ENCODE assay signal across 9 mouse cellular contexts in the genomic region with DNA sequence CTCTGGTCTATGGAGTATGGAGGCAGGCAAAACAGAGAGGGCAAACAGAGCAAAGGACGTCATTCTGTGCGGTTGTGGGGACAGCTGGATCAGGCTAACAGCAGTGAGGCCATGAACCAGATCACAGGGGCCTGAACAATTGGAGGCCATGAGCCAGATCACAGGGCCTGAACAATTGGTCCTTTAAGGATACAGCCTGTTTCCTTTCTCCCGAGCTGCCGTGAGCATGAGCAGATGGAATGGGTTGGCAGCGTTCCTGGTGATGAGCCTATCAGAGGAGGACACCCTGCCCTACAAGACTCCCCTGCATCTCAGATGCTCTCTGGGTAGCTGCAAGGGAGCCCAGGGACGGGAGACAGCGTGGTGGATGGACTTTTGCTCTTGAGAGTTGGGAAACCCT. TPM values are rescaled to one million over a fixed set of nuclear protein-coding genes. Genes with fewer than 3 reads are reported as not detected.
DNase-seq lines count a peak whose midpoint lies in the region; ATAC-seq and TF ChIP-seq lines count a peak whose summit lies in the region.
"Had no signal": no experiment of that assay in that cellular context is flagged by ENCODE, and none has a peak within 500 bp of the region (broad histone marks: within the 10 kb centered on the region; RNA-seq: fewer than 3 reads in every experiment).

No protein-coding gene starts in this region.

- WGBS in liver, embryonic 12.5 days (ENCODE audit: insufficient replicate concordance), result 80% methylated on average over 7 of the region's 7 CpGs
- 80% methylated on average over 7 of the region's 7 CpGs for WGBS in embryonic facial prominence, embryonic 15.5 days
- 69% methylated on average over 7 of the region's 7 CpGs for WGBS in heart, postnatal 0 days
- 63% methylated on average over 7 of the region's 7 CpGs for WGBS in macrophage (ENCODE audit: missing documents)

- peaks cover 10% of the 10 kb centered on the region; the same call in 1 of the 2 replicates for H3K27me3 ChIP-seq in liver, embryonic 12.5 days (replicated peaks)
- no peaks in the 10 kb centered on the region for H3K27me3 ChIP-seq in embryonic facial prominence, embryonic 15.5 days
- H3K27me3 ChIP-seq in heart, postnatal 0 days (ENCODE audit: control insufficient read depth, insufficient read depth, low read length), result no peaks in the 10 kb centered on the region

- 0 out of 2 replicates have a peak, but pooled peaks cover 10% of the 10 kb centered on the region for H3K4me1 ChIP-seq in liver, embryonic 12.5 days
- peaks cover 9% of the 10 kb centered on the region for H3K4me1 ChIP-seq in embryonic facial prominence, embryonic 15.5 days
- peaks cover 21% of the 10 kb centered on the region for H3K4me1 ChIP-seq in heart, postnatal 0 days (ENCODE audit: control insufficient read depth, insufficient read depth)

- DNase-seq in liver, result no peak
- DNase-seq in heart, postnatal 0 days (ENCODE audit: low spot score), result peak; percentile 25
- peak; percentile 36 to 57 for DNase-seq in layer of hippocampus, postnatal 14 days (ENCODE audit: low spot score in 2 of 2)
- DNase-seq in yolk sac, embryonic 10.5 days (ENCODE audit: low spot score), result no peak
- DNase-seq in natural killer cell, adult 2 months (ENCODE audit: low spot score in 2 of 2), result no peak

- peaks cover 52% of the 10 kb centered on the region for H3K79me2 ChIP-seq in macrophage (ENCODE audit: inconsistent target)

- no peak for TF ChIP-seq EP300 in heart, postnatal 0 days (IDR thresholded peaks at IDR 0.05; ENCODE audit: low read depth)

- no peaks in the 10 kb centered on the region for H3K9me3 ChIP-seq in liver, embryonic 12.5 days (replicated peaks)
- H3K9me3 ChIP-seq in embryonic facial prominence, embryonic 15.5 days (replicated peaks), result no peaks in the 10 kb centered on the region
- H3K9me3 ChIP-seq in heart, postnatal 0 days (replicated peaks; ENCODE audit: control insufficient read depth, low read length), result no peaks in the 10 kb centered on the region

- no peak overlapping the region for H3K27ac ChIP-seq in liver, embryonic 12.5 days
- no peak overlapping the region for H3K27ac ChIP-seq in embryonic facial prominence, embryonic 15.5 days (replicated peaks)
- H3K27ac ChIP-seq in heart, postnatal 0 days (ENCODE audit: low read depth), result peak overlapping the region; percentile 89
- peak overlapping the region; percentile 88 for H3K27ac ChIP-seq in macrophage

- H3K4me3 ChIP-seq in liver, embryonic 12.5 days, result peak overlapping the region; percentile 24; the same call in 1 of the 2 replicates
- H3K4me3 ChIP-seq in embryonic facial prominence, embryonic 15.5 days (replicated peaks), result no peak overlapping the region
- peak overlapping the region; percentile 54 for H3K4me3 ChIP-seq in heart, postnatal 0 days (ENCODE audit: low read depth, low read length)
- peak overlapping the region; percentile 98 for H3K4me3 ChIP-seq in macrophage (ENCODE audit: inconsistent target)

- no peak overlapping the region for H3K9ac ChIP-seq in liver, embryonic 12.5 days
- H3K9ac ChIP-seq in embryonic facial prominence, embryonic 15.5 days, result no peak overlapping the region
- peak overlapping the region; percentile 48 for H3K9ac ChIP-seq in heart, postnatal 0 days (replicated peaks; ENCODE audit: low read depth, low read length)

- no peak for ATAC-seq in liver, embryonic 12.5 days
- no peak for ATAC-seq in embryonic facial prominence, embryonic 15.5 days (ENCODE audit: insufficient number of reproducible peaks, low FRiP score, low TSS enrichment, low read depth)
- peak; percentile 59; the same call in 1 of the 2 replicates for ATAC-seq in heart, postnatal 0 days (ENCODE audit: insufficient read depth, low read depth)

- TF ChIP-seq CTCF in heart, postnatal 0 days (IDR thresholded peaks at IDR 0.05; ENCODE audit: low read depth), result no peak

- H3K4me2 ChIP-seq in liver, embryonic 12.5 days, result peak overlapping the region; percentile 37
- H3K4me2 ChIP-seq in embryonic facial prominence, embryonic 15.5 days (replicated peaks), result peak overlapping the region; percentile 31
- H3K4me2 ChIP-seq in heart, postnatal 0 days (ENCODE audit: low read depth, low read length), result peak overlapping the region; percentile 64

- no peaks in the 10 kb centered on the region for H3K36me3 ChIP-seq in liver, embryonic 12.5 days
- H3K36me3 ChIP-seq in embryonic facial prominence, embryonic 15.5 days, result no peaks in the 10 kb centered on the region
- H3K36me3 ChIP-seq in heart, postnatal 0 days (replicated peaks; ENCODE audit: control insufficient read depth, insufficient read depth, low read length), result peaks cover 10% of the 10 kb centered on the region; the same call in 1 of the 2 replicates
- H3K36me3 ChIP-seq in macrophage (ENCODE audit: inconsistent target), result peaks cover 44% of the 10 kb centered on the region

RNA-seq across cellular contexts. Expression of gene Xaf1, which starts 0.8 kb away (rescaled TPM):
- polyA plus RNA-seq in liver, embryonic 12.5 days (2016; fragmentation: Nextera tagmentation; extraction: Ambion mirVana), result 2.2 and 2.4 TPM in 2 replicates
- polyA plus RNA-seq in embryonic facial prominence, embryonic 15.5 days (2015; fragmentation: Nextera tagmentation; extraction: Ambion mirVana), result 4.5 and 5.5 TPM in 2 replicates
- total RNA-seq in heart, postnatal 0 days (2014; rRNA removed; ENCODE audit: low replicate concordance), result 2.6 and 3.4 TPM in 2 replicates
- polyA plus RNA-seq in heart, postnatal 0 days (2015; fragmentation: Nextera tagmentation; extraction: Ambion mirVana), result 12.7 and 19.2 TPM in 2 replicates
- 1 to 10 TPM; 2.4 to 2.9 TPM for total RNA-seq in layer of hippocampus, postnatal 14 days (2021)
- 100 to 1,000 TPM in 20 of 26 experiments, 10 to 100 TPM in 6; 52.6 to 526 (median 302) TPM for total RNA-seq in macrophage (2018; cell fraction: chromatin; rRNA removed)
- total RNA-seq in macrophage (2018; cell fraction: cytosol; rRNA removed), result 100 to 1,000 TPM in 14 of 26 experiments, 10 to 100 TPM in 12; 55.2 to 446 (median 199) TPM
- 100 to 1,000 TPM in 24 of 26 experiments, 10 to 100 TPM in 2; 90.8 to 493 (median 333) TPM for total RNA-seq in macrophage (2018; cell fraction: nucleus; rRNA removed)
- polyA plus RNA-seq in macrophage (2018), result 119 to 152 TPM (median 140 TPM) in 3 replicates

RNA-seq across cellular contexts. Expression of gene Fbxo39, which starts 12.0 kb away (rescaled TPM):
- not detected in 2 replicates for polyA plus RNA-seq in liver, embryonic 12.5 days (2016; fragmentation: Nextera tagmentation; extraction: Ambion mirVana)
- not detected in 2 replicates for polyA plus RNA-seq in embryonic facial prominence, embryonic 15.5 days (2015; fragmentation: Nextera tagmentation; extraction: Ambion mirVana)
- total RNA-seq in heart, postnatal 0 days (2014; rRNA removed; ENCODE audit: low replicate concordance), result not detected in 2 replicates
- not detected in 2 replicates for polyA plus RNA-seq in heart, postnatal 0 days (2015; fragmentation: Nextera tagmentation; extraction: Ambion mirVana)
- total RNA-seq in layer of hippocampus, postnatal 14 days (2021), result not detected
- under 1 TPM in 12 of 26 experiments, not detected in 14; 0.29 to 0.92 (median 0.52) TPM for total RNA-seq in macrophage (2018; cell fraction: chromatin; rRNA removed)
- under 1 TPM in 7 of 26 experiments, not detected in 19; 0.05 to 0.15 (median 0.07) TPM for total RNA-seq in macrophage (2018; cell fraction: cytosol; rRNA removed)
- 1 to 10 TPM in 2 of 26 experiments, under 1 TPM in 19, not detected in 5; 0.34 to 1.7 (median 0.60) TPM for total RNA-seq in macrophage (2018; cell fraction: nucleus; rRNA removed)
- polyA plus RNA-seq in macrophage (2018), result not detected in 3 replicates
- total RNA-seq: gastrocnemius, postnatal 4 days had no signal

RNA-seq across cellular contexts. Expression of gene Slc13a5, which starts 35.2 kb away (rescaled TPM):
- polyA plus RNA-seq in liver, embryonic 12.5 days (2016; fragmentation: Nextera tagmentation; extraction: Ambion mirVana), result not detected in 2 replicates
- polyA plus RNA-seq in embryonic facial prominence, embryonic 15.5 days (2015; fragmentation: Nextera tagmentation; extraction: Ambion mirVana), result 9.2 and 9.4 TPM in 2 replicates
- total RNA-seq in heart, postnatal 0 days (2014; rRNA removed; ENCODE audit: low replicate concordance), result not detected in 2 replicates
- polyA plus RNA-seq in heart, postnatal 0 days (2015; fragmentation: Nextera tagmentation; extraction: Ambion mirVana), result not detected in 2 replicates
- total RNA-seq in layer of hippocampus, postnatal 14 days (2021), result 10 to 100 TPM; 12.4 to 13.4 TPM
- not detected for total RNA-seq in macrophage (2018; cell fraction: chromatin; rRNA removed)
- not detected for total RNA-seq in macrophage (2018; cell fraction: cytosol; rRNA removed)
- under 1 TPM in 1 of 26 experiments, not detected in 25; 0.34 TPM for total RNA-seq in macrophage (2018; cell fraction: nucleus; rRNA removed)
- not detected in 3 replicates for polyA plus RNA-seq in macrophage (2018)

Comparison
In these comparisons a context has a peak if more than half of its experiments do, and no peak if none do; other contexts are left out.
1. H3K27ac ChIP-seq: peak in heart, postnatal 0 days (single experiment) and macrophage (single experiment); none in liver, embryonic 12.5 days (single experiment) and embryonic facial prominence, embryonic 15.5 days (single experiment).
2. DNase-seq: peak in heart, postnatal 0 days (single experiment) and layer of hippocampus, postnatal 14 days (2 of 2); none in liver (single experiment), yolk sac, embryonic 10.5 days (single experiment) and natural killer cell, adult 2 months (0 of 2).
3. Peak in every context shown above with its lines, with median percentiles within 50 percentile points of each other: H3K4me2 ChIP-seq.